Mouse (Mus musculus) forebrain, embryonic 13.5 days (tissue): ENCODE results near the gene Tspan9. TPM values are rescaled to one million over a fixed set of nuclear protein-coding genes. Genes with fewer than 3 reads are reported as not detected.

Source experiments
- ATAC-seq: fragments of 200-750 bp; cut with Nextera tagmentation; 2 replicates; pipeline ENCODE4 v1.8.0; 2017
- H3K27ac ChIP-seq: fragments of 300-500 bp; sonication (generic); 2 replicates; pipeline ENCODE4 v1.5.1; 2015; ENCODE audit warnings: inconsistent platforms, mild to moderate bottlenecking, moderate library complexity
- H3K27me3 ChIP-seq: fragments of 300-500 bp; sonication (generic); 2 replicates; pipeline ENCODE4 v1.6.1; 2015; ENCODE audit warnings: mild to moderate bottlenecking, inconsistent platforms
- H3K36me3 ChIP-seq: fragments of 300-500 bp; sonication (generic); 2 replicates; pipeline ENCODE4 v1.6.1; 2015; ENCODE audit warnings: mild to moderate bottlenecking, inconsistent platforms; ENCODE audit not compliant: poor library complexity, severe bottlenecking
- H3K4me1 ChIP-seq: fragments of 300-500 bp; sonication (generic); 2 replicates; pipeline ENCODE4 v1.6.1; 2015; ENCODE audit warnings: inconsistent platforms
- H3K4me2 ChIP-seq: fragments of 300-500 bp; sonication (generic); 2 replicates; pipeline ENCODE4 v1.6.1; 2015; ENCODE audit warnings: inconsistent platforms, mild to moderate bottlenecking, moderate library complexity
- H3K4me3 ChIP-seq: fragments of 300-500 bp; sonication (generic); 2 replicates; pipeline ENCODE4 v1.5.1; 2015; ENCODE audit warnings: mild to moderate bottlenecking, inconsistent platforms
- H3K9ac ChIP-seq: fragments of 300-500 bp; sonication (generic); 2 replicates; pipeline ENCODE4 v1.6.1; 2015; ENCODE audit warnings: mild to moderate bottlenecking, inconsistent platforms
- H3K9me3 ChIP-seq: fragments of 300-500 bp; sonication (generic); replicated peaks from 2 replicates; pipeline ENCODE4 v1.6.1; 2016; ENCODE audit warnings: inconsistent platforms
- WGBS: fragments of 180-500 bp; shearing (Covaris S2); methylation state at CpG from one replicate; pipeline ENCODE4 v1.1.7; 2015; 5-methylcytosine and 5-hydroxymethylcytosine counted together
- polyA plus RNA-seq: library from polyadenylated mRNA; unstranded; fragments of >200 nt; fragmentation: Nextera tagmentation; extraction: Ambion mirVana; gene quantifications from 2 replicates; pipeline ENCODE4 v1.2.1, GENCODE M21; 2015

Gene Tspan9
- polyA plus RNA-seq, 1 experiment from 2014 or later = 20.6 TPM

DNA sequence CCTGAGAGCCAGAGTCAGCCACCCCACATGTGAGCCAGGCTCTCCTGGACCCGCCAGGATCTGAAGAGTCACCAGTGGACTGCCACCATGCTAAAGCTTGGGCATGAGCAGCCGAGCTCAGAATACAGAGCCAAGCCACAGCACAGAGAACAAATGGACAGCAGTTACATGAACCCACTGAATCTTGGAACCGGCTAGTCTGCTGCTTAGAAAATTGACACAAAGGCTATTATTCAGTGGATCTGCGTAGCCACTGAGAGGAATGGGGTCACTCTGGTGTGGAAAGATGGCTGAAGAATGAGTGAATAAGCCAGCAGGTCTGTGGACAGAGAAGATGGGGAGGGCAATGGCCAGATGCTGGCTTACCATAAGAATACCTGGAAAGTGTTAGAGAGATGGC, 12.7 kb downstream of the Tspan9 start:
- no peak overlapping the region for H3K9ac ChIP-seq
- no peak overlapping the region for H3K4me3 ChIP-seq
- H3K4me2 ChIP-seq = no peak overlapping the region
- ATAC-seq = no peak
- peaks cover 12% of the 10 kb centered on the region; the same call in 1 of the 2 replicates for H3K4me1 ChIP-seq
- no peaks in the 10 kb centered on the region for H3K9me3 ChIP-seq
- no peaks in the 10 kb centered on the region for H3K36me3 ChIP-seq
- no peak overlapping the region for H3K27ac ChIP-seq
- H3K27me3 ChIP-seq = no peaks in the 10 kb centered on the region
- WGBS = 69% methylated on average over 4 of the region's 4 CpGs

- no peak overlapping the region for H3K4me3 ChIP-seq
- no peak overlapping the region for H3K9ac ChIP-seq
- H3K27me3 ChIP-seq = no peaks in the 10 kb centered on the region
- WGBS = 57% methylated on average over 5 of the region's 5 CpGs
- H3K9me3 ChIP-seq = no peaks in the 10 kb centered on the region
- ATAC-seq = no peak
- no peaks in the 10 kb centered on the region for H3K36me3 ChIP-seq
- H3K4me1 ChIP-seq = peaks cover 12% of the 10 kb centered on the region; the same call in 1 of the 2 replicates
- H3K27ac ChIP-seq = no peak overlapping the region
- H3K4me2 ChIP-seq = no peak overlapping the region
These were observed 14.0 kb downstream of the Tspan9 start for GRCm38 (mm10) chr6:128129382-128129781.

GRCm38 (mm10) chr6:128127312-128127711, 16.1 kb downstream of the Tspan9 start:
- H3K9me3 ChIP-seq = no peaks in the 10 kb centered on the region
- ATAC-seq = no peak
- no peak overlapping the region for H3K4me3 ChIP-seq
- 87% methylated on average over 3 of the region's 3 CpGs for WGBS
- H3K27me3 ChIP-seq = no peaks in the 10 kb centered on the region
- no peaks in the 10 kb centered on the region for H3K36me3 ChIP-seq
- H3K4me2 ChIP-seq = no peak overlapping the region
- H3K27ac ChIP-seq = no peak overlapping the region
- peaks cover 9% of the 10 kb centered on the region; the same call in 1 of the 2 replicates for H3K4me1 ChIP-seq
- no peak overlapping the region for H3K9ac ChIP-seq

- no peak overlapping the region for H3K4me2 ChIP-seq
- no peaks in the 10 kb centered on the region for H3K27me3 ChIP-seq
- no peaks in the 10 kb centered on the region for H3K36me3 ChIP-seq
- H3K4me1 ChIP-seq = peaks cover 9% of the 10 kb centered on the region; the same call in 1 of the 2 replicates
- no peak for ATAC-seq
- H3K4me3 ChIP-seq = no peak overlapping the region
- no peak overlapping the region for H3K9ac ChIP-seq
- H3K27ac ChIP-seq = no peak overlapping the region
- WGBS = 48% methylated on average over 4 of the region's 4 CpGs
- no peaks in the 10 kb centered on the region for H3K9me3 ChIP-seq
These were observed 16.5 kb downstream of the Tspan9 start for GRCm38 (mm10) chr6:128126876-128127275.

DNA sequence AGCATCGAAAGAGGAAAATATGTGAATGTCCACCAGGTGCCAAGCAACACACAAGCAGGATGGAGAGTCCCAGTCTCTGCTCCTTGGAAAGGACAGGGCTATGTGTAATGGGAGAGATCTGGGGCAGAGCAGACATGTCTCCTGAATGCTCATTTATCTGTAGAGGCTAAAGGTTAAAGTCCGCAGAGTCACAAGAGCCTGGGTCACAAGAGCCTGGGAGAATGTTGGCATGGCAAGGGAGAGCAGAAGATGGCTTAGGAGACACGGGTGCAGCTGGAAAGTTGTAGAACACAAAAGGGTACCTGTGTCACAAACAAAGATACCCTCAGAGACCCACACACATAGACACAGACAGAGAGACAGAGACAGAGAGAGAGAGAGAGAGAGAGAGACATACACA, 17.9 kb downstream of the Tspan9 start:
- H3K9ac ChIP-seq = no peak overlapping the region
- H3K27me3 ChIP-seq = no peaks in the 10 kb centered on the region
- peaks cover 14% of the 10 kb centered on the region; the same call in 1 of the 2 replicates for H3K4me1 ChIP-seq
- H3K4me2 ChIP-seq = no peak overlapping the region
- H3K36me3 ChIP-seq = no peaks in the 10 kb centered on the region
- no peak overlapping the region for H3K27ac ChIP-seq
- WGBS = 86% methylated on average over 3 of the region's 3 CpGs
- H3K9me3 ChIP-seq = no peaks in the 10 kb centered on the region
- ATAC-seq = no peak
- H3K4me3 ChIP-seq = no peak overlapping the region

- ATAC-seq = no peak
- Histone ChIP-seq H3K9me3 (no peaks in the 10 kb centered on the region), H3K4me1 (peaks cover 10% of the 10 kb centered on the region; the same call in 1 of the 2 replicates), H3K9ac (no peak overlapping the region), H3K4me2 (no peak overlapping the region), H3K27me3 (no peaks in the 10 kb centered on the region), H3K4me3 (no peak overlapping the region), H3K27ac (no peak overlapping the region), H3K36me3 (no peaks in the 10 kb centered on the region)
- WGBS = 77% methylated on average over 10 of the region's 10 CpGs
These were observed 19.0 kb downstream of the Tspan9 start for GRCm38 (mm10) chr6:128124222-128124971.

DNA sequence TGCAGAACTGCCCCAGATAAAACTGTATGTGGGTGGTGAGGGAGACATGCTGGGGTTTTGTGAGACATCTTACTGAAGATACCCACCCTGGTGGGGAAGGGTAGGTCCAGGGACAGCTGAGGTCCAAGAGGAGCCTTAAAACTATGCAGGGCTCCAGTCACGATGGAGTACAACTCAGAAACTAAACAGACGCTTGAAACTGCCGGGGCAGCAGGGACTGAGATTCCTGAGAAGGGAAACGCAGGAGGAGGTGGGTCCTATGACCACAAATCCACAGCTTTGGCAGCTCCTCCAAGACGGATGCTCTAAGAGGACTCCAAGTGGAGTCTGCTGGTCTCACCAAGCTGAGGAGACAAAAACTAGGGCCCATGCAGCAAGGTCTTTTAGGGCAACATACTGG, 21.3 kb downstream of the Tspan9 start:
- Histone ChIP-seq H3K4me2 (no peak overlapping the region), H3K9me3 (no peaks in the 10 kb centered on the region), H3K36me3 (no peaks in the 10 kb centered on the region), H3K9ac (no peak overlapping the region), H3K4me3 (no peak overlapping the region), H3K4me1 (0 out of 2 replicates have a peak, but pooled peaks cover 5% of the 10 kb centered on the region), H3K27ac (no peak overlapping the region), H3K27me3 (no peaks in the 10 kb centered on the region)
- no peak for ATAC-seq
- WGBS = 80% methylated on average over 5 of the region's 5 CpGs

DNA sequence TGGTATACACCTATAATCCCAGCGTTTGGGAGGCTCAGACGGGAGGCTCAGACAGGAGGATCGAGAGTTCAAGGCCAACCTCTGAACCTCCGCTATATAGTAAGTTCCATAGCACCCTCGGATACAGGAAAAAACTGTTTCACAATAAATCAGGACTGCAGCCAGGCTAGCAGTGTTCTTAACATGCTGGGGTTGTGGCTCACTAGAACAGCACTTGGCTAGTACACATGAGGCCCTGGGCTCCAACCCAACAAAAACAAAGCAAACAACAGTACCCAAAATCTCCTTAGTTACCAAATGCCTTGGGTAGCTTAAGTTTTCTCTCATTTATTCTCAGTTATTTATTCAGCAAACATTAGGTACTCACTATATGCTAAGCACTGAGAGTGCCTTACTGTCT, 21.7 kb downstream of the Tspan9 start:
- no peak overlapping the region for H3K4me2 ChIP-seq
- no peak for ATAC-seq
- no peak overlapping the region for H3K4me3 ChIP-seq
- no peak overlapping the region for H3K9ac ChIP-seq
- no peaks in the 10 kb centered on the region for H3K36me3 ChIP-seq
- no peaks in the 10 kb centered on the region for H3K27me3 ChIP-seq
- H3K4me1 ChIP-seq = 0 out of 2 replicates have a peak, but pooled peaks cover 5% of the 10 kb centered on the region
- H3K27ac ChIP-seq = no peak overlapping the region
- H3K9me3 ChIP-seq = no peaks in the 10 kb centered on the region
- WGBS = 91% methylated on average over 5 of the region's 5 CpGs

- Histone ChIP-seq H3K4me2 (no peak overlapping the region), H3K27ac (no peak overlapping the region), H3K9ac (no peak overlapping the region), H3K36me3 (no peaks in the 10 kb centered on the region), H3K4me1 (0 out of 2 replicates have a peak, but pooled peaks cover 5% of the 10 kb centered on the region), H3K9me3 (no peaks in the 10 kb centered on the region), H3K4me3 (no peak overlapping the region), H3K27me3 (no peaks in the 10 kb centered on the region)
- WGBS = 86% methylated on average over 12 of the region's 12 CpGs
- ATAC-seq = no peak
These were observed 22.6 kb downstream of the Tspan9 start for GRCm38 (mm10) chr6:128120806-128121205.

- Histone ChIP-seq H3K9ac (no peak overlapping the region), H3K4me1 (0 out of 2 replicates have a peak, but pooled peaks cover 5% of the 10 kb centered on the region), H3K9me3 (no peaks in the 10 kb centered on the region), H3K36me3 (no peaks in the 10 kb centered on the region), H3K27me3 (no peaks in the 10 kb centered on the region), H3K4me2 (no peak overlapping the region), H3K27ac (no peak overlapping the region), H3K4me3 (no peak overlapping the region)
- ATAC-seq = no peak
- WGBS = 89% methylated on average over 7 of the region's 7 CpGs
These were observed 24.6 kb downstream of the Tspan9 start for GRCm38 (mm10) chr6:128118670-128119230.

DNA sequence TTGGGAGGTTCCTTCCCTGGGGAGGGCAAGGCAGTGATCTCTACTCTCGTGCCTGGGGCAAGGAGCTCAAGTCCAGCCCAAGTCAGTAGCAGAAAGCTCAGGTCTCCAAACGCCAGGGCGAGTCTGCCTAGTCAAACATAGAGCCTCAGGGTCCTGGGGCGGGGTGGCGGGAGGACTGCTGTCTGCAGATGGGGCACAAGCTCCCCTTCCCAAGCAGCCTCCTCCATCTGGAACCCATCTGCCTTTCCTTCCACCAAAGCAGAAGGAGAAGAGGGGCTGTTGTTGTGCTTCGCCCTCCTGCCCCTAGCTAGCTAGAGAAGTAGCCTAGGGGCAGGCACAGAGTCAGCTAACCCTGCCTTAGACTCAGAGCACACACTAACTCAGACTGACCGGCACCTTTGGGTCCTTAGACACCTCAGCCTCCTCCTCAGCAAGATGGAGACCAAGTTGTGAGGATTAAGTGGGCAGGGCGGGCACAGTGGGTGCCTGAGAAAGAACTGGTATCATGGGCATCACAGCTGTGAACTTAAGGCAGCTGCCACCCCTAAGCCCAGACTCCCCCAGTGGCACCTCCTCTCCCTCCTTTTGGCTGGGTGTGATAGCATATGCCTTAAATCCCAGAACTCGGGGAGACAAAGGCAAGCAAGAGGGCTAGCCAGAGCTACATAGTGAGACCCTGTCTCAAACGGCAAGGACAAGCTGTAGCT, 26.4 kb downstream of the Tspan9 start:
- WGBS = 77% methylated on average over 10 of the region's 10 CpGs
- peak; percentile 17; the same call in 1 of the 2 replicates for ATAC-seq
- Histone ChIP-seq H3K4me2 (no peak overlapping the region), H3K9me3 (no peaks in the 10 kb centered on the region), H3K36me3 (no peaks in the 10 kb centered on the region), H3K4me1 (peaks cover 19% of the 10 kb centered on the region), H3K27me3 (no peaks in the 10 kb centered on the region), H3K27ac (no peak overlapping the region), H3K9ac (no peak overlapping the region), H3K4me3 (no peak overlapping the region)

GRCm38 (mm10) chr6:128116344-128116743, 27.1 kb downstream of the Tspan9 start:
- Histone ChIP-seq H3K27ac (no peak overlapping the region), H3K9ac (no peak overlapping the region), H3K36me3 (no peaks in the 10 kb centered on the region), H3K4me2 (no peak overlapping the region), H3K4me1 (peaks cover 24% of the 10 kb centered on the region), H3K4me3 (no peak overlapping the region), H3K27me3 (no peaks in the 10 kb centered on the region), H3K9me3 (no peaks in the 10 kb centered on the region)
- ATAC-seq = no peak
- 80% methylated on average over 2 of the region's 2 CpGs for WGBS
